Mouse (Mus musculus) c-Kit-negative CD71-positive TER-119-positive erythroid progenitor cells, embryonic 14.5 days (primary cell): Measurements from ENCODE around the gene Ubac1.

ENCODE experiments used
- DNase-seq: peaks from one replicate; pipeline ENCODE4 v3.0.0-alpha.2; 2013; ENCODE audit warnings: low read depth, low spot score

Gene Ubac1

DNA sequence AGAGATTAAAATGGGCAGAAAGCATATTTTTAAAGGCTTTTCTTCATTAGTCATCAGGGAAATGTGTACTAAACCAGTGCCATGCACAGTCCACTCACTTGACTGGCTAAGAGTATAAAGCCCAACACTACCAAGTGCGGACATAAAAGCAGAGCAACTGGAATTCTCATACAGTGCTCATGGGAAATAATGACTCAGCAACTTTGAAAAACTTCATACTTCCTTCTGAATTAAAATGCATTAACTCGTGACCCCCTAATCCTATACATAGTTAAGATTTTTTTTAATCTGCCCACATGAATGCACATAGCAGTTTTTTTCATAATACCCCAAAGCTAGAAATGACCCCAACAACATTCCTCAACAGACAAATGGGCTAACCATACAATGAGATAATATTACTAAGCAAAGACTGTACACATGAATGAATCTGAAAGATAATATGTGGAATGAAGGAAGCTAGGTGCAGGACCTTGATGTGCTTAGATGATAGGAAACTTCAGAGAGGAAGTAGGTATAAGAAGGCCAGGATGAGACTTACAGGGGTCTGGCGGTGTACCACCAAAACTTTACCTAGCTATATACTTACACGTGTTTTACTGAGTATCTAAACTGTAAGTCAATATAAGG, 46.3 kb downstream of the Ubac1 start:
- DNase-seq, result no peak

GRCm38 (mm10) chr2:25970426-25970825, 51.1 kb downstream of the Ubac1 start:
- DNase-seq, result no peak

DNA sequence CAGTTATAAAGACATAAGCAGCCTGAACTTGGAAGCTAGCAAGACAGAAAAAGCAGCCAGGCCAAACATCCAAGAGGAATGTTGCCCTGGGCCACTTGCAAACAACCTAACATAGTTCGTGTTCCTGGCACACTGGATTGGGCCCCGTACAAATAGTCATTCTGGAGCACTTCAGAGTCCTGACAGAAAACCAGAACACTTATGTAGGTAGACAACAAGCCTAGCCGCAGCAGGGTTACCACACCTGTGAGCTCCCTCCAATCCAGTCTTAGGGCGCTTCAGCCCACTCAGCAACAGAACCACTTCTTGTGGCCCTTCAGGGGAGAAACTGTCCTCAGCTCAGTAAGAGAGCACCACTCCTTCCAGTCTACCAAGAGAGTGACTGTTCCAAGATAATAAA, 52.2 kb downstream of the Ubac1 start:
- DNase-seq, result no peak

- DNase-seq, result no peak
These were observed 72.3 kb downstream of the Ubac1 start for GRCm38 (mm10) chr2:25949291-25949690.
